In genomic region chr17:79784256-79784870, GRCm38 (mm10) we compare ENCODE assay signal across 21 mouse cellular contexts.
"Had no signal": no experiment of that assay in that cellular context is flagged by ENCODE, and none has a peak within 500 bp of the region (broad histone marks: within the 10 kb centered on the region; RNA-seq: fewer than 3 reads in every experiment).

No protein-coding gene starts in this region.

- H3K9me3 ChIP-seq: limb, embryonic 15.5 days; stomach, embryonic 15.5 days had no signal

- H3K4me1 ChIP-seq: limb, embryonic 12.5 days; limb, embryonic 15.5 days; megakaryocyte, embryonic 14.5 days; midbrain, embryonic 10.5 days; midbrain, embryonic 13.5 days; neural tube, embryonic 13.5 days; stomach, embryonic 15.5 days had no signal

- H3K4me2 ChIP-seq: limb, embryonic 12.5 days; limb, embryonic 15.5 days; liver, embryonic 11.5 days; lung, embryonic 14.5 days; midbrain, embryonic 13.5 days; neural tube, embryonic 13.5 days; stomach, embryonic 15.5 days had no signal

- H3K36me3 ChIP-seq: limb, embryonic 12.5 days; limb, embryonic 15.5 days; midbrain, embryonic 10.5 days; midbrain, embryonic 13.5 days; neural tube, embryonic 13.5 days; stomach, embryonic 15.5 days had no signal

- H3K4me3 ChIP-seq: limb, embryonic 12.5 days; limb, embryonic 15.5 days; megakaryocyte, embryonic 14.5 days; midbrain, embryonic 10.5 days; midbrain, embryonic 13.5 days; myocyte; neural tube, embryonic 13.5 days; stomach, embryonic 15.5 days had no signal

- H3K27me3 ChIP-seq: limb, embryonic 12.5 days; limb, embryonic 15.5 days; megakaryocyte, embryonic 14.5 days; midbrain, embryonic 13.5 days; neural tube, embryonic 13.5 days; stomach, embryonic 15.5 days had no signal

- H3K9ac ChIP-seq: limb, embryonic 12.5 days; limb, embryonic 15.5 days; liver, embryonic 14.5 days; liver, postnatal 0 days; lung, embryonic 14.5 days; midbrain, embryonic 13.5 days; neural tube, embryonic 13.5 days; stomach, embryonic 15.5 days had no signal

- H3K27ac ChIP-seq: limb, embryonic 12.5 days; limb, embryonic 15.5 days; liver, embryonic 14.5 days; midbrain, embryonic 10.5 days; midbrain, embryonic 13.5 days; neural tube, embryonic 13.5 days; stomach, embryonic 15.5 days had no signal

- DNase-seq: kidney, adult 9 months; left cerebral cortex, postnatal 4 days; liver, postnatal 0 days; lung, embryonic 14.5 days; lung, postnatal 10 days; retina, postnatal 1 day; right cerebral cortex, postnatal 25 days; spleen, adult 18-20 months; thymus, postnatal 25 days had no signal

- ATAC-seq: intestine, postnatal 0 days; liver, postnatal 0 days; midbrain, embryonic 13.5 days; midbrain, embryonic 16.5 days had no signal
